Mouse (Mus musculus) heart, embryonic 11.5 days (tissue): ENCODE data around the gene Suox. TPM values are rescaled to one million over a fixed set of nuclear protein-coding genes. Genes with fewer than 3 reads are reported as not detected.
"Not testable (repeated sequence)": the region's sequence is repeated elsewhere in the genome, so short reads cannot be mapped to it uniquely, and the experiment has no call there.

ENCODE experiments used
- ATAC-seq: fragments of 200-750 bp; cut with Nextera tagmentation; replicated peaks from 2 replicates; pipeline ENCODE4 v1.8.0; 2017; ENCODE audit warnings: moderate library complexity; ENCODE audit not compliant: insufficient number of reproducible peaks, low FRiP score, low TSS enrichment
- H3K27ac ChIP-seq: fragments of 300-500 bp; sonication (generic); 2 replicates; pipeline ENCODE4 v1.5.1; 2014; ENCODE audit warnings: mild to moderate bottlenecking, low read depth, low read length
- H3K27me3 ChIP-seq: fragments of 300-500 bp; sonication (generic); 2 replicates; pipeline ENCODE4 v1.6.1; 2014; ENCODE audit warnings: mild to moderate bottlenecking, low read length, mixed read lengths; ENCODE audit not compliant: control insufficient read depth, insufficient read depth
- H3K36me3 ChIP-seq: fragments of 300-500 bp; sonication (generic); 2 replicates; pipeline ENCODE4 v1.6.1; 2014; ENCODE audit warnings: mild to moderate bottlenecking, low read length, moderate library complexity, mixed read lengths; ENCODE audit not compliant: control insufficient read depth, insufficient read depth
- H3K4me1 ChIP-seq: fragments of 300-500 bp; sonication (generic); 2 replicates; pipeline ENCODE4 v1.6.1; 2014; ENCODE audit warnings: low read length; ENCODE audit not compliant: control insufficient read depth, insufficient read depth
- H3K4me2 ChIP-seq: fragments of 300-500 bp; sonication (generic); 2 replicates; pipeline ENCODE4 v1.6.1; 2014; ENCODE audit warnings: mild to moderate bottlenecking, moderate library complexity
- H3K4me3 ChIP-seq: fragments of 300-500 bp; sonication (generic); 2 replicates; pipeline ENCODE4 v1.5.1; 2014; ENCODE audit warnings: low read depth, low read length
- H3K9ac ChIP-seq: fragments of 300-500 bp; sonication (generic); 2 replicates; pipeline ENCODE4 v1.6.1; 2014; ENCODE audit warnings: mild to moderate bottlenecking, low read depth, low read length, moderate library complexity
- H3K9me3 ChIP-seq: fragments of 300-500 bp; sonication (generic); replicated peaks from 2 replicates; pipeline ENCODE4 v1.6.1; 2016; ENCODE audit warnings: low read length; ENCODE audit not compliant: control insufficient read depth
- WGBS: fragments of 180-500 bp; shearing (Covaris S2); extraction: QIAGEN DNeasy Blood & Tissue Kit; methylation state at CpG from one replicate; pipeline ENCODE4 v1.1.7; 2014; ENCODE audit not compliant: insufficient replicate concordance; 5-methylcytosine and 5-hydroxymethylcytosine counted together
- polyA plus RNA-seq: library from polyadenylated mRNA; unstranded; fragments of >200 nt; fragmentation: Nextera tagmentation; extraction: Ambion mirVana; gene quantifications from 2 replicates; pipeline ENCODE4 v1.2.1, GENCODE M21; 2014

Suox gene
- polyA plus RNA-seq, 1 experiment from 2014 or later: 11.1 TPM

- no peak overlapping the region for H3K27ac ChIP-seq
- H3K36me3 ChIP-seq: 0 out of 2 replicates have a peak, but pooled peaks cover 4% of the 10 kb centered on the region
- no peaks in the 10 kb centered on the region; the same call in 1 of the 2 replicates for H3K27me3 ChIP-seq
- H3K9ac ChIP-seq: no peak overlapping the region
- no peaks in the 10 kb centered on the region for H3K9me3 ChIP-seq
- H3K4me1 ChIP-seq: peaks cover 12% of the 10 kb centered on the region
- no peak for ATAC-seq
- WGBS: 72% methylated on average over 14 of the region's 14 CpGs
- no peak overlapping the region for H3K4me3 ChIP-seq
- no peak overlapping the region for H3K4me2 ChIP-seq
These were observed 33.9 kb downstream of the Suox start for GRCm38 (mm10) chr10:128639999-128640398.

GRCm38 (mm10) chr10:128637011-128637410 lies 36.9 kb downstream of the Suox start:
- H3K9me3 ChIP-seq: no peaks in the 10 kb centered on the region
- ATAC-seq: no peak
- peak overlapping the region; percentile 14; the same call in 1 of the 2 replicates for H3K4me3 ChIP-seq
- WGBS: 15% methylated on average over 11 of the region's 11 CpGs
- no peaks in the 10 kb centered on the region for H3K27me3 ChIP-seq
- 0 out of 2 replicates have a peak, but pooled peaks cover 6% of the 10 kb centered on the region for H3K36me3 ChIP-seq
- no peak overlapping the region for H3K27ac ChIP-seq
- H3K4me1 ChIP-seq: peaks cover 10% of the 10 kb centered on the region
- H3K9ac ChIP-seq: peak overlapping the region; percentile 59
- H3K4me2 ChIP-seq: peak overlapping the region; percentile 50

DNA sequence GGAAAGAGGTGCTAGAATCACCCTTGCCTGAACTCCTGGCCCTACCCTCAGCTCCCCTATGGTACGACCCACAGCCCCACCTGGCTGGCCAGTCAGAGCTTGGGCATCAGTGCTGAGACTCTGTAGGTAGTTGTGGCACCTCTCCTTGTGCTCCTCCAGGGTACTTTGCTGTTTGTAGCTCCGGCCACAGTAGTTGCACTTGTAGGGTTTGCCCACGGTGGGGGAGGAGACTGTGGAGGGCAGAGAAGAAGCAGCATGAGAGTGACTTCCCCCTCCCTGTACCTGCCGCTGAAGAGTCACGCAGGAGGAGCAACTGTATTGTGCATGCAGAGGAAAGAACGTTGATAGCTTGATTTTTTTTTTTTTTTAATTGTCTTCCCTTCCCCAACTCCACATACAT lies 37.3 kb downstream of the Suox start:
- Histone ChIP-seq H3K4me2 (peak overlapping the region; percentile 50), H3K9ac (peak overlapping the region; percentile 59; the same call in 1 of the 2 replicates), H3K27ac (no peak overlapping the region), H3K4me1 (peaks cover 6% of the 10 kb centered on the region; the same call in 1 of the 2 replicates), H3K4me3 (peak overlapping the region; percentile 14; the same call in 1 of the 2 replicates), H3K36me3 (0 out of 2 replicates have a peak, but pooled peaks cover 6% of the 10 kb centered on the region), H3K9me3 (no peaks in the 10 kb centered on the region), H3K27me3 (no peaks in the 10 kb centered on the region)
- 41% methylated on average over 6 of the region's 6 CpGs for WGBS
- no peak for ATAC-seq

- H3K36me3 ChIP-seq: 0 out of 2 replicates have a peak, but pooled peaks cover 2% of the 10 kb centered on the region
- H3K9ac ChIP-seq: no peak overlapping the region
- 86% methylated on average over 13 of the region's 13 CpGs for WGBS
- no peak for ATAC-seq
- H3K27me3 ChIP-seq: no peaks in the 10 kb centered on the region
- H3K4me3 ChIP-seq: no peak overlapping the region
- peaks cover 6% of the 10 kb centered on the region; the same call in 1 of the 2 replicates for H3K4me1 ChIP-seq
- no peak overlapping the region for H3K27ac ChIP-seq
- H3K4me2 ChIP-seq: no peak overlapping the region
- H3K9me3 ChIP-seq: no peaks in the 10 kb centered on the region
These were observed 38.2 kb downstream of the Suox start for GRCm38 (mm10) chr10:128635697-128636096.

DNA sequence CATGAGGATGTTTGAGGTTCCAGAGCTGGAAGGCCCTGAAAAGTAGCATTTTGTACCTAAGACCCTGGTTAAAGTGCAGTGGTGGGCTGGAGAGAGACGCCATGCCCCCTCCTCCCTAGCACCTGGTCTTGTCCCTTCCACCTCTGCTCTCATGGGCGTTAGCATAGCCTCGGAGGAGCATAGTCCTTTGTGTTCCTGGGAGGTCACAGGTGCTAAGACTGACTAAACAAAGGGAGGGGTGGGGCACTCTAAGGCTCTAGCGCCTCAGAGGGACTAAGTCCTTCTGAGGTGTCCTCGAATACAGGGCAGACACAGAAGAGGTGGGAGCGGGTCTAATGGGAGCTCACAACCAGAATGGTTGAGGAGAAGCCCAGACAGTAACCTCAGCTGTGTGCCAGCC lies 42.3 kb downstream of the Suox start:
- no peaks in the 10 kb centered on the region for H3K27me3 ChIP-seq
- no peaks in the 10 kb centered on the region for H3K9me3 ChIP-seq
- no peaks in the 10 kb centered on the region for H3K4me1 ChIP-seq
- H3K4me2 ChIP-seq: no peak overlapping the region
- H3K36me3 ChIP-seq: 0 out of 2 replicates have a peak, but pooled peaks cover 2% of the 10 kb centered on the region
- WGBS: 26% methylated on average over 6 of the region's 6 CpGs
- H3K27ac ChIP-seq: no peak overlapping the region
- H3K4me3 ChIP-seq: no peak overlapping the region
- ATAC-seq: no peak; the same call in 1 of the 2 replicates
- no peak overlapping the region for H3K9ac ChIP-seq

GRCm38 (mm10) chr10:128630306-128630705 lies 43.6 kb downstream of the Suox start:
- not testable (repeated sequence) for H3K9me3 ChIP-seq, H3K4me3 ChIP-seq, H3K36me3 ChIP-seq, H3K27me3 ChIP-seq, ATAC-seq, H3K9ac ChIP-seq, H3K4me1 ChIP-seq, H3K27ac ChIP-seq, H3K4me2 ChIP-seq
- 77% methylated on average over 5 of the region's 5 CpGs for WGBS

DNA sequence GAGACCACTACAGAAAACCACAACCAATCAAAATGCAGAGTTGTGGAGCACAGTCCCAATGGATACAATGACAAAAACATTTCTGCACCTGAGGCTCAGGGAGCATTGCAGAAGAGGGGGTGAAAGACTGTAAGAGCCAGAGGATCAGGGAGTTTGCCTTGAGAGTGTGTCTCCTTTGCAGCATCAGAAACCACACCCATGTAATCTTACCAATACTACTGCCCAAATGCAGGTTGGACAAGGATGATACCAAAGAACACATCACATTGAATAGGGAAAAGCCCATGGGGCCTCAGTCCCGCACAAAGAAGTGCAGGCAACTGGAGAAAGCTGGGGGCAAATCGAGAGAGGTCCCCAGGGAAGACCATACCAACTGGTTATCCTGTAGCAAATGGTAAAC lies 44.1 kb downstream of the Suox start:
- H3K4me1 ChIP-seq: peaks cover 5% of the 10 kb centered on the region
- no peak for ATAC-seq
- H3K4me2 ChIP-seq: no peak overlapping the region
- H3K4me3 ChIP-seq: no peak overlapping the region
- 71% methylated on average over 2 of the region's 2 CpGs for WGBS
- H3K36me3 ChIP-seq: peaks cover 5% of the 10 kb centered on the region; the same call in 1 of the 2 replicates
- H3K27me3 ChIP-seq: no peaks in the 10 kb centered on the region
- H3K9ac ChIP-seq: no peak overlapping the region
- H3K27ac ChIP-seq: no peak overlapping the region
- H3K9me3 ChIP-seq: no peaks in the 10 kb centered on the region

- Histone ChIP-seq H3K27me3 (no peaks in the 10 kb centered on the region), H3K36me3 (peaks cover 16% of the 10 kb centered on the region), H3K4me2 (no peak overlapping the region), H3K4me1 (peaks cover 5% of the 10 kb centered on the region), H3K27ac (no peak overlapping the region), H3K9me3 (no peaks in the 10 kb centered on the region), H3K9ac (no peak overlapping the region), H3K4me3 (no peak overlapping the region)
- no peak for ATAC-seq
- 74% methylated on average over 10 of the region's 10 CpGs for WGBS
These were observed 46.2 kb downstream of the Suox start for GRCm38 (mm10) chr10:128627398-128628317.
